Mouse (Mus musculus): ENCODE data around the gene Mrpl35. TPM values are rescaled to one million over a fixed set of nuclear protein-coding genes. Genes with fewer than 3 reads are reported as not detected.

Mrpl35 gene
- polyA plus RNA-seq, 1 experiment from 2014 or later: 61.3 TPM

DNA sequence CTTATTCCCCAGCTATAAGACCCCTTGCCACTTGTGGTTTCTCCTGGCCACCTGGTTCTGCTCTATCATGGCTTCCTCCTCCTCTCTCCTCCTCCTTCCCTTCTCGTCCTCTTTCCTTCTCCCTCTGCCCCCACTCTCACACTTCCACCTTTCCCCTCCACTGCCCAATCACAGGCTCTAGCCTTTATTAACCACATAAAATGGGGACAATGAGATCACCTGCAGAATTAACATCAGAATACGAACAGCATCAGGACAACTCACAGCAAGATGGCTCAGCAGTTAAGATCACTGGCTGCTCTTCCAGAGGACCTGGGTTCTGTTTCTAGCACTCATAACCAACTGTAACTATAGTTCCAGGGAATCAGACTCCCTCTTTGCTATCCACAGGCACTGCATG lies 46.9 kb downstream of the Mrpl35 start:
- no peak for ATAC-seq (replicated peaks; ENCODE audit: extremely low read depth, insufficient read depth, low FRiP score)
- WGBS: 82% methylated on average over 2 of the region's 2 CpGs
- Histone ChIP-seq H3K4me1 (ENCODE audit: control insufficient read depth, insufficient read depth, low read length) (0 out of 2 replicates have a peak, but pooled peaks cover 3% of the 10 kb centered on the region), H3K36me3 (ENCODE audit: control insufficient read depth, insufficient read depth) (peaks cover 9% of the 10 kb centered on the region), H3K9me3 (replicated peaks; ENCODE audit: control insufficient read depth, low read length) (0 out of 2 replicates have a peak, but pooled peaks cover 5% of the 10 kb centered on the region), H3K27ac (ENCODE audit: low read length) (no peak overlapping the region), H3K27me3 (ENCODE audit: control insufficient read depth, insufficient read depth, low read length) (no peaks in the 10 kb centered on the region), H3K4me3 (ENCODE audit: low read length) (no peak overlapping the region), H3K4me2 (ENCODE audit: low read depth, low read length) (no peak overlapping the region), H3K9ac (ENCODE audit: low read length) (no peak overlapping the region)

DNA sequence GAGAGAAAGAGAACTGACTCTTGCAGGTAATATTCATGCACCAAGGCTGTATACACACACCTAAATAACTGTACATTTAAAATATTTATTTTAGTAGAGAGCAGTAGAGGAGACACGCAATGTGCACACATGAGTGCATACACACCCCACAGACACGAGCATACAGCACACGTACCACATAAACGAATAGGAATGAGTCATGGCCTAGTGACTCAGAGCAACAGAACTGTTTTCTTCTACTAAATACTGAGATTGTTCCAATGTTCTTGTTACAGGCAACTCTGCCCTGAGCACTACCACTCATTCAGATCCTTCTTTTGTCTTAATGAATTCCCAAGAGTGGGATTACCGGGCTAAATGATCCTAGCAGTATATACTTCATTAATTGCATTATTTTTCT lies 48.8 kb downstream of the Mrpl35 start:
- Histone ChIP-seq H3K9ac (ENCODE audit: low read length) (no peak overlapping the region), H3K9me3 (replicated peaks; ENCODE audit: control insufficient read depth, low read length) (no peaks in the 10 kb centered on the region), H3K4me2 (ENCODE audit: low read depth, low read length) (no peak overlapping the region), H3K27ac (ENCODE audit: low read length) (no peak overlapping the region), H3K4me1 (ENCODE audit: control insufficient read depth, insufficient read depth, low read length) (0 out of 2 replicates have a peak, but pooled peaks cover 3% of the 10 kb centered on the region), H3K4me3 (ENCODE audit: low read length) (no peak overlapping the region), H3K27me3 (ENCODE audit: control insufficient read depth, insufficient read depth, low read length) (no peaks in the 10 kb centered on the region), H3K36me3 (ENCODE audit: control insufficient read depth, insufficient read depth) (peaks cover 5% of the 10 kb centered on the region; the same call in 1 of the 2 replicates)
- no peak for ATAC-seq (replicated peaks; ENCODE audit: extremely low read depth, insufficient read depth, low FRiP score)
- 90% methylated on average over 5 of the region's 5 CpGs for WGBS

GRCm38 (mm10) chr6:71772636-71773208 lies 54.0 kb downstream of the Mrpl35 start:
- Histone ChIP-seq H3K36me3 (ENCODE audit: control insufficient read depth, insufficient read depth) (peaks cover 8% of the 10 kb centered on the region; the same call in 1 of the 2 replicates), H3K4me2 (ENCODE audit: low read depth, low read length) (no peak overlapping the region), H3K9me3 (replicated peaks; ENCODE audit: control insufficient read depth, low read length) (peaks cover 5% of the 10 kb centered on the region), H3K4me3 (ENCODE audit: low read length) (no peak overlapping the region), H3K27me3 (ENCODE audit: control insufficient read depth, insufficient read depth, low read length) (no peaks in the 10 kb centered on the region), H3K27ac (ENCODE audit: low read length) (no peak overlapping the region), H3K4me1 (ENCODE audit: control insufficient read depth, insufficient read depth, low read length) (no peaks in the 10 kb centered on the region), H3K9ac (ENCODE audit: low read length) (no peak overlapping the region)
- ATAC-seq (replicated peaks; ENCODE audit: extremely low read depth, insufficient read depth, low FRiP score): no peak
- WGBS: 84% methylated on average over 7 of the region's 7 CpGs

- WGBS: 79% methylated on average over 6 of the region's 6 CpGs
- H3K4me1 ChIP-seq (ENCODE audit: control insufficient read depth, insufficient read depth, low read length): no peaks in the 10 kb centered on the region
- H3K4me2 ChIP-seq (ENCODE audit: low read depth, low read length): no peak overlapping the region
- ATAC-seq (replicated peaks; ENCODE audit: extremely low read depth, insufficient read depth, low FRiP score): no peak
- H3K9ac ChIP-seq (ENCODE audit: low read length): no peak overlapping the region
- no peak overlapping the region for H3K27ac ChIP-seq (ENCODE audit: low read length)
- H3K36me3 ChIP-seq (ENCODE audit: control insufficient read depth, insufficient read depth): peaks cover 8% of the 10 kb centered on the region; the same call in 1 of the 2 replicates
- H3K4me3 ChIP-seq (ENCODE audit: low read length): no peak overlapping the region
- H3K9me3 ChIP-seq (replicated peaks; ENCODE audit: control insufficient read depth, low read length): peaks cover 5% of the 10 kb centered on the region
- no peaks in the 10 kb centered on the region for H3K27me3 ChIP-seq (ENCODE audit: control insufficient read depth, insufficient read depth, low read length)
Observed at GRCm38 (mm10) chr6:71772156-71772555, 54.6 kb downstream of the Mrpl35 start.

DNA sequence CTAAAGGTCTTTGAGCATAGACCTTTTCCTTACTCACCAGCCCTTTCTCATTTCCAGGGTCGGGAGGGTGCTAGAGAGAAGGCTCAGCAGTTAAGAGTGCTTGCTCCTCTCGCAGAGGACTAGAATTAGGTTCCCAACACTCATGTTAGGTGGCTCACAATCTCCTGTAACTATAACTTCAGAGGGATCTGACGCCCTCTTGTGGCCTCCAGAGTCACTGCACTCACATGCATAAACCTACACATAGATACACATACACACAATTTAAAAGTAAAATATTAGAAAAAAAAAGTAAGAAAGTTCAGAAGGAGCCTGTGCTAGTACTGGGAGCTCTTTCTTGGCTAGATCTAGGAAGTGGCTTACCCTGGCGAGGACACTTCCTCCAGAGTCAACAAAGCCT lies 55.5 kb downstream of the Mrpl35 start:
- no peak for ATAC-seq (replicated peaks; ENCODE audit: extremely low read depth, insufficient read depth, low FRiP score)
- no peak overlapping the region for H3K4me2 ChIP-seq (ENCODE audit: low read depth, low read length)

DNA sequence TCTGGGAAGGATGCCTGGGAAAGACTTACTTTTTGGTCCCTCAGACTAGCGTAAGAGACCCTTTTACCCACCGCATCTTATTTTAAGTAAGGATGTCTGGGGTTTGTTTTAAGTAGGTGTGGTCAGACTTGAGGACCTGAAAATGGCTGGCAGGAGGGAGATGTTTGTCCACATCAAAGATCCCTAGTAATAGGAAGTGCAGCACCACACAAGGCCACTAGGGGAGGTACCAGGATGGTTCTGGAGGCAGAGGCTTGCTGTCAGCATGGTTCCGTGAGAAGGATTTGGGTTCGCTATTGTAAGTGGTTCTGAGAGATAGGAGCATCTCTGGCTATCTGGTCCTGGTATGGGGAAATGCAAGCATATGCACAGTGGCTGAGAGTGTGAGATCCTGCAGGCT lies 55.9 kb downstream of the Mrpl35 start:
- H3K4me3 ChIP-seq (ENCODE audit: low read length): no peak overlapping the region
- peaks cover 7% of the 10 kb centered on the region; the same call in 1 of the 2 replicates for H3K36me3 ChIP-seq (ENCODE audit: control insufficient read depth, insufficient read depth)
- WGBS: 94% methylated on average over 4 of the region's 4 CpGs
- H3K27me3 ChIP-seq (ENCODE audit: control insufficient read depth, insufficient read depth, low read length): no peaks in the 10 kb centered on the region
- no peak overlapping the region for H3K27ac ChIP-seq (ENCODE audit: low read length)
- peaks cover 5% of the 10 kb centered on the region for H3K9me3 ChIP-seq (replicated peaks; ENCODE audit: control insufficient read depth, low read length)
- no peak overlapping the region for H3K4me2 ChIP-seq (ENCODE audit: low read depth, low read length)
- no peak for ATAC-seq (replicated peaks; ENCODE audit: extremely low read depth, insufficient read depth, low FRiP score)
- no peaks in the 10 kb centered on the region for H3K4me1 ChIP-seq (ENCODE audit: control insufficient read depth, insufficient read depth, low read length)
- no peak overlapping the region for H3K9ac ChIP-seq (ENCODE audit: low read length)

More for the DNA sequence above, 55.5 kb downstream of the Mrpl35 start:
- H3K9me3 ChIP-seq (replicated peaks; ENCODE audit: control insufficient read depth, low read length): peaks cover 5% of the 10 kb centered on the region
- no peaks in the 10 kb centered on the region for H3K4me1 ChIP-seq (ENCODE audit: control insufficient read depth, insufficient read depth, low read length)
- no peak overlapping the region for H3K9ac ChIP-seq (ENCODE audit: low read length)
- peaks cover 8% of the 10 kb centered on the region; the same call in 1 of the 2 replicates for H3K36me3 ChIP-seq (ENCODE audit: control insufficient read depth, insufficient read depth)
- WGBS: 88% methylated on average over 4 of the region's 4 CpGs
- no peak overlapping the region for H3K27ac ChIP-seq (ENCODE audit: low read length)
- no peak overlapping the region for H3K4me3 ChIP-seq (ENCODE audit: low read length)
- H3K27me3 ChIP-seq (ENCODE audit: control insufficient read depth, insufficient read depth, low read length): no peaks in the 10 kb centered on the region

DNA sequence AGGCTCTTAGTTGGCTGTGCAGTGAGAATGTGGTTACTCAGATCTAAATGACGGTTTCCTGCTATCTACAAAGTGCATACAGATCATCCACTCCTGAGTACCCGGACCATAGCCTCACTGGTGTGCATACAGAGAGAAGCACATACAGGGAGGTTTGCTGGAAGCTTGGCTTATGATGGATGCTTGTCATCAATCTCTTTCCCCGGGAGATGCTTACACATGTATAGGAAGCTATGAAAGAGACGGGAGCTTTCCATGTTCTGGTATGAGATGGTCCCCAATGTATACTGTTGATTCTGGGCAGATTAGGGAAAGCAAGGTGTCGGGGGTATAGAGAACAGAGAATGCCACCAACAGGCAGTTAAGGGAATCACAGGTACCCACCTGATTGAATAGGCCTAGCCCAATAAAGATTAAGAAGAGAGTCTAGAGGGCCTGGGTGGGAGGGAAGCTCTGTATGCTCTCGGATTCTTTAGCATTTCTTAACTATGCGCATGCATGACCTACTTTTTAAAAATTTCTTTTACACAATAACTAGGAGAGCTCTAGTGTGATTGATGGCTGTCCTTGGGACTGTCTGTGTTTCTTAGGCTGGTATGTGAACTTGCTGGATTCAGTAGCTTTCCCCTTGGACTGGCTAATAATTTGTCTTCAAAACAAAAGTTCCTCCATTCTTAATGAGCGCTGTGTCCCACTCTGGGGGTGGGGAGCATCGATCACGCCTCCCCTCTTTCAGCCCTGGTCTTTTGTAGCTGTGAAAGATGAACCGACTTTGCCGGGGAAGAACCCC lies 56.7 kb downstream of the Mrpl35 start:
- Histone ChIP-seq H3K36me3 (ENCODE audit: control insufficient read depth, insufficient read depth) (peaks cover 6% of the 10 kb centered on the region; the same call in 1 of the 2 replicates), H3K4me1 (ENCODE audit: control insufficient read depth, insufficient read depth, low read length) (no peaks in the 10 kb centered on the region), H3K27me3 (ENCODE audit: control insufficient read depth, insufficient read depth, low read length) (no peaks in the 10 kb centered on the region), H3K27ac (ENCODE audit: low read length) (no peak overlapping the region), H3K9me3 (replicated peaks; ENCODE audit: control insufficient read depth, low read length) (peaks cover 5% of the 10 kb centered on the region), H3K4me3 (ENCODE audit: low read length) (no peak overlapping the region), H3K9ac (ENCODE audit: low read length) (no peak overlapping the region), H3K4me2 (ENCODE audit: low read depth, low read length) (no peak overlapping the region)
- 76% methylated on average over 12 of the region's 12 CpGs for WGBS
- ATAC-seq (replicated peaks; ENCODE audit: extremely low read depth, insufficient read depth, low FRiP score): peak; percentile 30; the same call in 1 of the 2 replicates

DNA sequence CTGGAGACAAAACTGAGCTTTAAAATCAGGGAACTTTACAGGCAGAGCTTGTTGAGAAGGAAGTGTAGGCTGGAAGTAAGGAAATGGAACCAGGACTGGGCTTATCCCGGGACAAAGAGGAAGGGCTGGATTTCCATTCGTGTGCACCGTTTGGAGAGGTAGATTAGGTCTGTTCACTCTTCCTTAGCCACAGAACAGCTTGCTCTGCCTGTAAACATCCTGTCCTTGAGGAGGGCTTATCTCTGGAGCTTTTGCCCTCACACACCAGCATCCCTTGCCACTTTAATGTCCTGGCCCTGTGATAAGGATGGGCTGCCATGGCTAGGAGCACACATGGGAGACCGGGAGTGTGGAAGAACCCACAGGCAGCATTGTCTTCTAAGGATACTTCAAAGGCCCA lies 59.0 kb downstream of the Mrpl35 start:
- Histone ChIP-seq H3K4me3 (ENCODE audit: low read length) (no peak overlapping the region), H3K9me3 (replicated peaks; ENCODE audit: control insufficient read depth, low read length) (peaks cover 5% of the 10 kb centered on the region), H3K27me3 (ENCODE audit: control insufficient read depth, insufficient read depth, low read length) (no peaks in the 10 kb centered on the region), H3K27ac (ENCODE audit: low read length) (no peak overlapping the region), H3K9ac (ENCODE audit: low read length) (no peak overlapping the region), H3K4me2 (ENCODE audit: low read depth, low read length) (no peak overlapping the region), H3K36me3 (ENCODE audit: control insufficient read depth, insufficient read depth) (peaks cover 6% of the 10 kb centered on the region; the same call in 1 of the 2 replicates), H3K4me1 (ENCODE audit: control insufficient read depth, insufficient read depth, low read length) (no peaks in the 10 kb centered on the region)
- no peak for ATAC-seq (replicated peaks; ENCODE audit: extremely low read depth, insufficient read depth, low FRiP score)
- WGBS: 34% methylated on average over 4 of the region's 4 CpGs
